Mouse (Mus musculus) intestine, postnatal 0 days (tissue): ENCODE results near the gene Leng9. TPM values are rescaled to one million over a fixed set of nuclear protein-coding genes. Genes with fewer than 3 reads are reported as not detected.

Experiments used
- ATAC-seq: fragments of 200-750 bp; cut with Nextera tagmentation; 2 replicates; pipeline ENCODE4 v1.8.0; 2017; ENCODE audit warnings: mild to moderate bottlenecking, moderate TSS enrichment, moderate library complexity
- H3K27ac ChIP-seq: fragments of 300-500 bp; sonication (generic); 2 replicates; pipeline ENCODE4 v1.5.1; 2014; ENCODE audit warnings: mild to moderate bottlenecking, low read depth, low read length, moderate library complexity
- H3K27me3 ChIP-seq: fragments of 300-500 bp; sonication (generic); replicated peaks from 2 replicates; pipeline ENCODE4 v1.6.1; 2014; ENCODE audit warnings: low read length, mixed read lengths; ENCODE audit not compliant: control insufficient read depth, insufficient read depth
- H3K36me3 ChIP-seq: fragments of 300-500 bp; sonication (generic); 2 replicates; pipeline ENCODE4 v1.6.1; 2014; ENCODE audit warnings: mild to moderate bottlenecking, moderate library complexity; ENCODE audit not compliant: control insufficient read depth, insufficient read depth
- H3K4me1 ChIP-seq: fragments of 300-500 bp; sonication (generic); replicated peaks from 2 replicates; pipeline ENCODE4 v1.6.1; 2014; ENCODE audit warnings: antibody characterized with exemption, low read length, mixed read lengths; ENCODE audit not compliant: control insufficient read depth, insufficient read depth
- H3K4me2 ChIP-seq: fragments of 300-500 bp; sonication (generic); replicated peaks from 2 replicates; pipeline ENCODE4 v1.6.1; 2014; ENCODE audit warnings: low read depth, mild to moderate bottlenecking, moderate library complexity
- H3K4me3 ChIP-seq: fragments of 300-500 bp; sonication (generic); 2 replicates; pipeline ENCODE4 v1.5.1; 2014; ENCODE audit warnings: low read depth, low read length
- H3K9ac ChIP-seq: fragments of 300-500 bp; sonication (generic); 2 replicates; pipeline ENCODE4 v1.6.1; 2014; ENCODE audit warnings: mild to moderate bottlenecking, low read depth, low read length
- H3K9me3 ChIP-seq: fragments of 300-500 bp; sonication (generic); 2 replicates; pipeline ENCODE4 v1.6.1; 2016; ENCODE audit warnings: mixed run types; ENCODE audit not compliant: control insufficient read depth
- CTCF ChIP-seq: sonication (generic); IDR thresholded peaks from 2 replicates; pipeline ENCODE4 v1.5.1; 2016; ENCODE audit warnings: low read depth, mild to moderate bottlenecking, control low read depth, antibody characterized with exemption, moderate library complexity
- WGBS: fragments of 180-500 bp; shearing (Covaris S2); extraction: QIAGEN DNeasy Blood & Tissue Kit; methylation state at CpG from one replicate; pipeline ENCODE4 v1.1.7; 2014; 5-methylcytosine and 5-hydroxymethylcytosine counted together
- polyA plus RNA-seq: library from polyadenylated mRNA; unstranded; fragments of >200 nt; fragmentation: Nextera tagmentation; extraction: Ambion mirVana; gene quantifications from 2 replicates; pipeline ENCODE4 v1.2.1, GENCODE M21; 2015

Leng9 gene
- polyA plus RNA-seq, 1 experiment from 2014 or later: 14.1 TPM

GRCm38 (mm10) chr7:4136404-4136770 is 13.8 kb downstream of the Leng9 start:
- H3K27ac ChIP-seq: peak overlapping the region; percentile 46; the same call in 1 of the 2 replicates
- under 1% methylated on average over 16 of the region's 16 CpGs for WGBS
- peak; percentile 19; the same call in 1 of the 2 replicates for ATAC-seq

GRCm38 (mm10) chr7:4134911-4135310 is 15.3 kb downstream of the Leng9 start:
- Histone ChIP-seq H3K9me3 (no peaks in the 10 kb centered on the region), H3K9ac (no peak overlapping the region), H3K36me3 (peaks cover 16% of the 10 kb centered on the region), H3K27ac (no peak overlapping the region), H3K4me3 (no peak overlapping the region), H3K27me3 (no peaks in the 10 kb centered on the region), H3K4me1 (peaks cover 4% of the 10 kb centered on the region), H3K4me2 (no peak overlapping the region)
- TF ChIP-seq CTCF: no peak
- ATAC-seq: no peak
- WGBS: 61% methylated on average over 5 of the region's 5 CpGs

More at GRCm38 (mm10) chr7:4136404-4136770, 13.8 kb downstream of the Leng9 start:
- Histone ChIP-seq H3K36me3 (peaks cover 29% of the 10 kb centered on the region), H3K4me2 (peak overlapping the region; percentile 90), H3K27me3 (no peaks in the 10 kb centered on the region), H3K9ac (0 out of 2 replicates have a peak overlapping the region, but pooled peaks have one; percentile 41), H3K4me3 (peak overlapping the region; percentile 68), H3K4me1 (peaks cover 4% of the 10 kb centered on the region), H3K9me3 (no peaks in the 10 kb centered on the region)
- TF ChIP-seq CTCF: 0 out of 2 replicates have a peak, but pooled peaks have one; percentile 1

GRCm38 (mm10) chr7:4132998-4133397 is 17.2 kb downstream of the Leng9 start:
- Histone ChIP-seq H3K9ac (no peak overlapping the region), H3K27me3 (no peaks in the 10 kb centered on the region), H3K4me1 (peaks cover 4% of the 10 kb centered on the region), H3K27ac (no peak overlapping the region), H3K36me3 (no peaks in the 10 kb centered on the region), H3K9me3 (no peaks in the 10 kb centered on the region), H3K4me3 (no peak overlapping the region), H3K4me2 (no peak overlapping the region)
- no peak for TF ChIP-seq CTCF
- ATAC-seq: no peak
- 78% methylated on average over 7 of the region's 7 CpGs for WGBS

- Histone ChIP-seq H3K4me3 (no peak overlapping the region), H3K4me2 (no peak overlapping the region), H3K36me3 (no peaks in the 10 kb centered on the region), H3K9ac (no peak overlapping the region), H3K27ac (no peak overlapping the region), H3K27me3 (no peaks in the 10 kb centered on the region), H3K4me1 (no peaks in the 10 kb centered on the region), H3K9me3 (no peaks in the 10 kb centered on the region)
- ATAC-seq: no peak
- no peak for TF ChIP-seq CTCF
- 92% methylated on average over 3 of the region's 3 CpGs for WGBS
Measured at GRCm38 (mm10) chr7:4132581-4132980, 17.6 kb downstream of the Leng9 start.

- H3K27me3 ChIP-seq: no peaks in the 10 kb centered on the region
- ATAC-seq: no peak
- no peaks in the 10 kb centered on the region for H3K4me1 ChIP-seq
- 88% methylated on average over 8 of the region's 8 CpGs for WGBS
- H3K36me3 ChIP-seq: no peaks in the 10 kb centered on the region
- H3K27ac ChIP-seq: no peak overlapping the region
- no peak overlapping the region for H3K4me3 ChIP-seq
- H3K4me2 ChIP-seq: no peak overlapping the region
- TF ChIP-seq CTCF: no peak
- H3K9ac ChIP-seq: no peak overlapping the region
- no peaks in the 10 kb centered on the region for H3K9me3 ChIP-seq
Measured at GRCm38 (mm10) chr7:4131964-4132363, 18.2 kb downstream of the Leng9 start.

GRCm38 (mm10) chr7:4130686-4131452 is 19.3 kb downstream of the Leng9 start:
- peak; percentile 94 for TF ChIP-seq CTCF
- ATAC-seq: peak; percentile 68
- Histone ChIP-seq H3K9ac (no peak overlapping the region), H3K9me3 (no peaks in the 10 kb centered on the region), H3K27me3 (no peaks in the 10 kb centered on the region), H3K4me2 (no peak overlapping the region), H3K4me3 (no peak overlapping the region), H3K36me3 (no peaks in the 10 kb centered on the region), H3K4me1 (no peaks in the 10 kb centered on the region), H3K27ac (no peak overlapping the region)
- WGBS: 31% methylated on average over 13 of the region's 13 CpGs
